Mouse (Mus musculus) testis, adult 2 months (tissue): Measurements from ENCODE around the gene Gramd4. TPM values are rescaled to one million over a fixed set of nuclear protein-coding genes. Genes with fewer than 3 reads are reported as not detected.

Experiments used
- H3K27ac ChIP-seq: fragments of 200-500 bp; 2 replicates; pipeline ENCODE4 v1.5.1; 2012; ENCODE audit warnings: low read depth, low read length; ENCODE audit not compliant: control insufficient read depth, insufficient read depth
- H3K27me3 ChIP-seq: fragments of 200-500 bp; 2 replicates; pipeline ENCODE4 v1.6.1; 2012; ENCODE audit warnings: mild to moderate bottlenecking, low read length, moderate library complexity; ENCODE audit not compliant: control insufficient read depth, insufficient read depth
- H3K36me3 ChIP-seq: fragments of 200-500 bp; 2 replicates; pipeline ENCODE4 v1.6.1; 2012; ENCODE audit warnings: mild to moderate bottlenecking, low read length; ENCODE audit not compliant: control insufficient read depth, insufficient read depth
- H3K4me1 ChIP-seq: fragments of 200-500 bp; 2 replicates; pipeline ENCODE4 v1.6.1; 2012; ENCODE audit warnings: low read length; ENCODE audit not compliant: control insufficient read depth, insufficient read depth
- H3K4me3 ChIP-seq: fragments of 200-500 bp; 2 replicates; pipeline ENCODE4 v1.5.1; 2012; ENCODE audit warnings: low read depth, mild to moderate bottlenecking, low read length, moderate library complexity, mixed read lengths; ENCODE audit not compliant: control insufficient read depth
- CTCF ChIP-seq: fragments of 200-500 bp; IDR thresholded peaks from 2 replicates; pipeline ENCODE4 v1.5.1; 2012; ENCODE audit warnings: low read depth, mild to moderate bottlenecking, inconsistent platforms, low read length, moderate library complexity; ENCODE audit not compliant: control insufficient read depth, insufficient read depth, insufficient replicate concordance
- POLR2A ChIP-seq: fragments of 200-500 bp; IDR thresholded peaks from 2 replicates; pipeline ENCODE4 v1.6.1; 2012; ENCODE audit warnings: low read depth, mild to moderate bottlenecking, inconsistent platforms, low read length, moderate library complexity; ENCODE audit not compliant: control insufficient read depth
- polyA plus RNA-seq: library from polyadenylated mRNA; depleted of rRNA; stranded (reverse); fragments of >200 nt; gene quantifications from 2 replicates; pipeline ENCODE4 v1.2.3, GENCODE M21; 2012

Gramd4 gene
- polyA plus RNA-seq, 1 experiment = 1.6 TPM

DNA sequence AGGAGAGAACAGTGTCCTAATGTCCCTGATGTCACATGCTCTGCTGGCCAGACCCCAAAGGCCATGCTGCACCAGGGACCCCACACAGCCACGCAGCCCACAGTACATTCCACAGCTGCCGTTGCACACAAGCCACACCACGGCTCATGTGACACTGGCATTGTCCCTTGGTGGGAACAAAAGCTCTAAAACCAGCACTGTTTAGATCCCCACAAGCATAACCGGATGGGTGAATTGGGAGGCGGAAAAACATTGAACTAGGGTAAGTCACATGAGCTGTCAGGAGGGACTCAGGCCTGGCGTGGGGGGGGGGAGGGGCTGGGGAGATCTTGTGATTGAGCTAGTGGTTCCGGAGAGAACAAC lies 111.0 kb downstream of the Gramd4 start:
- Histone ChIP-seq H3K36me3 (peaks cover 2% of the 10 kb centered on the region; the same call in 1 of the 2 replicates), H3K27ac (peak overlapping the region; percentile 55), H3K4me3 (no peak overlapping the region), H3K27me3 (no peaks in the 10 kb centered on the region), H3K4me1 (peaks cover 16% of the 10 kb centered on the region)
- TF ChIP-seq CTCF (no peak), POLR2A (no peak)

- Histone ChIP-seq H3K36me3 (peaks cover 2% of the 10 kb centered on the region; the same call in 1 of the 2 replicates), H3K27ac (peak overlapping the region; percentile 45; the same call in 1 of the 2 replicates), H3K4me3 (no peak overlapping the region), H3K4me1 (peaks cover 16% of the 10 kb centered on the region), H3K27me3 (no peaks in the 10 kb centered on the region)
- TF ChIP-seq CTCF (no peak), POLR2A (no peak)
Observed at GRCm38 (mm10) chr15:86168941-86169816, 111.7 kb downstream of the Gramd4 start.

DNA sequence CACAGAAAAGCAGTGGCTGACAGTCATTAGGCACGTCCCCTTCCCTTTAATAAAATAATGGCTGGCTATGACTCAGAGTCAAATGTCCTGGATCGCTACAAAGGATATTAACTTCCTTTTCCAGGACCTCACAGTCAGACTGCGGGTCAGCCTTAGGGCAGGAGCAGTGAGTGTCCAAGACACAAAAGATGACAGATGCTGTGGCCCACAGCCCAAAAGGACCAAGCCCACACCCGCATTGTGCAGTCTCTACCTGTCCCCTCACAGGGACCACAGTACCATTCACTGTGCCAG lies 112.3 kb downstream of the Gramd4 start:
- H3K4me1 ChIP-seq = peaks cover 15% of the 10 kb centered on the region
- no peak overlapping the region for H3K4me3 ChIP-seq
- peaks cover 1% of the 10 kb centered on the region; the same call in 1 of the 2 replicates for H3K36me3 ChIP-seq
- 0 out of 2 replicates have a peak overlapping the region, but pooled peaks have one; percentile 8 for H3K27ac ChIP-seq
- no peaks in the 10 kb centered on the region for H3K27me3 ChIP-seq
- TF ChIP-seq CTCF (no peak), POLR2A (no peak)

- H3K36me3 ChIP-seq = no peaks in the 10 kb centered on the region
- H3K27ac ChIP-seq = no peak overlapping the region
- no peaks in the 10 kb centered on the region for H3K27me3 ChIP-seq
- TF ChIP-seq POLR2A (no peak), CTCF (no peak)
- H3K4me3 ChIP-seq = no peak overlapping the region
- H3K4me1 ChIP-seq = peaks cover 7% of the 10 kb centered on the region
Observed at GRCm38 (mm10) chr15:86171316-86171715, 113.8 kb downstream of the Gramd4 start.

- no peak for TF ChIP-seq CTCF
- no peak for TF ChIP-seq POLR2A
- peak overlapping the region; percentile 23; the same call in 1 of the 2 replicates for H3K27ac ChIP-seq
- no peak overlapping the region for H3K4me3 ChIP-seq
- no peaks in the 10 kb centered on the region for H3K27me3 ChIP-seq
- H3K4me1 ChIP-seq = peaks cover 8% of the 10 kb centered on the region
- H3K36me3 ChIP-seq = no peaks in the 10 kb centered on the region
Observed at GRCm38 (mm10) chr15:86172124-86172523, 114.6 kb downstream of the Gramd4 start.

DNA sequence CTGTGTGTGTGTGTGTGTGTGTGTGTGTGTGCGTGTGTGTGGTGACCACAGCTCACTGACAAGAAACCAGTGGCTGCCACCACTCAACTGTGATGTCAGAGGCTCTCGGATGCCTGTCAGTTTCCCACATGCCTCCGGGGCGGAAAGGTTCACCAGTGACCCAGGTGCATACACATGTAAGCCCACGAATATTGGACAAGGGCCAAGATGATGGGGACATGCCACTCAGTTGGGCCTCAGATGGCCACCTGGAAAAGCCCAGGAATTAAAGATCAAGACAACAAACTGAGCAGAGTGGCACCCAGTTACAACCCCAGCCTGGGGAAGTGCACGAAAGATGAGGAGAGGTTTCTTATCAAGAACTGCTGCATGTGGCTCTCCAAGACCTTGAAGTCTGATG lies 115.0 kb downstream of the Gramd4 start:
- no peak overlapping the region for H3K27ac ChIP-seq
- no peaks in the 10 kb centered on the region for H3K36me3 ChIP-seq
- H3K4me1 ChIP-seq = peaks cover 10% of the 10 kb centered on the region
- no peak overlapping the region for H3K4me3 ChIP-seq
- H3K27me3 ChIP-seq = no peaks in the 10 kb centered on the region
- TF ChIP-seq POLR2A (no peak), CTCF (no peak)

DNA sequence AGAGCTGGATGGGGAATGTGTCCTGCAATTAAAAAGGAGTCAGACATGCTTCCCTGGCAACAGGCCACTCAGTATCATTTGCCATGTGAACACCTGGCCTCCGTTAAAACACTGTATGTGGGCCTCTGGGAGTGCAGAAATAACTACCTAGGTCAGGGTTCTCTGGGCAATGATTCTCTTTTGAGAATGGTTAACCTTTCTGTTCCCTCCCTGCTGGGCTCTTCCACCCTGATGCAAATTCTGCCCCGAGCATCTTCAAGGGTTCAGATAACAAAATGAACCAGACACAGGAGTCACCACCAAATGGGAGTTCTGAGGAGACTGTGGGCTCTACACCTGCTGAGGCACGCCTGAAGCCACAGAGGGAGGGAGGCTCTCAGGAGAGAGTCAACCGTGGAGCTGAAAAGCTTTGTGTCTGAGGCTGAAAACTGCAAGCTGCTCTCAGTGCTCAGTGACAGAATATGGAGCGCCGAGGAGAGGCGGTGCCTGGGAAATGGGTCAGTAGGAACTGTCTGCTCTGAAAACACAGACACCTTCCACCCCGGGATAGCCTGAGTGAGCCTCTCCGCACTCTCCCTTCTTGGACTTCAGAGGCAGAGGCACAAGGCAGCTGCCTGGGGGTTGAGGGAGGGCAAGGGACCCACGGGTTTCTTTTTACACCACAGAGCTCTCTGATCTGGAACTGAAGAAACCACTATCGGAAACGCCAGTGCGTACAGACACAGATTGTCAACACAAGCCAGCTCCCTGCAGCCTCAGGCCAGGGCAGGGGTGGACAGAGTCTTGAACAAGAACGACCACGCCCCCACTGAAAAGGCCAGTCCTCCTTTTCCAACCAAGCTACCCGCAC lies 115.9 kb downstream of the Gramd4 start:
- Histone ChIP-seq H3K36me3 (no peaks in the 10 kb centered on the region), H3K27ac (peak overlapping the region; percentile 45; the same call in 1 of the 2 replicates), H3K4me1 (peaks cover 13% of the 10 kb centered on the region), H3K4me3 (no peak overlapping the region), H3K27me3 (no peaks in the 10 kb centered on the region)
- no peak for TF ChIP-seq CTCF
